Mouse (Mus musculus): Measurements from ENCODE around the gene Hoxc10. TPM values are rescaled to one million over a fixed set of nuclear protein-coding genes. Genes with fewer than 3 reads are reported as not detected.
A peak's percentile ranks its signal among the peaks of the same experiment; 100 is the strongest.

The Hoxc10 gene
- total RNA-seq, 2 experiments from 2014 or later, result not detected

DNA sequence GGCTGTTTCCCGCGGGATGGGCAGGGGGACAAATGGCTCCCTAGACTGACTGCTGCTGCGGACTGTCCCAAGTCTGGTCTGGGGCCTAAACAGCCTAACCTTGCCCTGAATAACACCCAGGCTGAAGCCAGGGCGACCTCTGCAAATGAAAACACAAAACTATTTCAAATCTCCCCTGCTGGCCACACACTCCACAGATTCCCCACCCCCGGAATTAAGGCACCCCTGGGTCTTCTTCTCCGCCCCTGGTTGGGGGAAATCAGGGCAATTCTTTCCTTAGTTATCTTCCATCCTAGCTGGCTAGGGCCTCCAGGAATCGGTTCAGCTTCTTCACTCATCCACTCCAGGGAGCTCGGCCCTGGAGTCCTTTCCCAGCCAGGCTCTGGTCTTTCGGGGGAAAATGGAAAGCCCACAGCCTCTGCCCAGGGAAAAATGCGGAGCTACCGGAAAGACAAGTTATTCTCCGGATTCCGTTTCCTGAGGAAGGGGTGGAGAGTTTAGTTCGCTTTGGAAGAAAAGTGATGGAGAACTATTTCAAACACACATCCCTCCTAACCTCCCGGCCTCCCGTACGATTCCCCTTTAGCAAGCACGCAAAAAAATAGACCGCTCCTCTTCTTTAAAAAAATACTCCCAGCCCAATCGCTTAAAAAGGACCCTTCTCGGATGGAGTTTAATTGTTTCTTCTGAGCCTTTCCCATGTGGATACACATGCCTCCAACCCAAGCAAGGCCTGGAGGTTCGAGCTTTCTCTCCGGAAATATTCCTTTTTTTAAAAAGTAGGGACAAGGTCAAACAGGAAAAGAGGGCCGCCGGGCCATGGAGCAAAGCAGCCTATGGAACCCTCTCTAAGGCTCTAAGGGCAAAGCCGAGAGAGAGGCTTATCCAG lies 1.3 kb upstream of the Hoxc10 start:
- no peak for DNase-seq (ENCODE audit: low spot score in 2 of 2)
- intact Hi-C loops (cut with DNase I), result loop anchor here (10.0 kb wide), 1 partner anchor 270 kb away; no protein-coding TSS in a partner anchor

DNA sequence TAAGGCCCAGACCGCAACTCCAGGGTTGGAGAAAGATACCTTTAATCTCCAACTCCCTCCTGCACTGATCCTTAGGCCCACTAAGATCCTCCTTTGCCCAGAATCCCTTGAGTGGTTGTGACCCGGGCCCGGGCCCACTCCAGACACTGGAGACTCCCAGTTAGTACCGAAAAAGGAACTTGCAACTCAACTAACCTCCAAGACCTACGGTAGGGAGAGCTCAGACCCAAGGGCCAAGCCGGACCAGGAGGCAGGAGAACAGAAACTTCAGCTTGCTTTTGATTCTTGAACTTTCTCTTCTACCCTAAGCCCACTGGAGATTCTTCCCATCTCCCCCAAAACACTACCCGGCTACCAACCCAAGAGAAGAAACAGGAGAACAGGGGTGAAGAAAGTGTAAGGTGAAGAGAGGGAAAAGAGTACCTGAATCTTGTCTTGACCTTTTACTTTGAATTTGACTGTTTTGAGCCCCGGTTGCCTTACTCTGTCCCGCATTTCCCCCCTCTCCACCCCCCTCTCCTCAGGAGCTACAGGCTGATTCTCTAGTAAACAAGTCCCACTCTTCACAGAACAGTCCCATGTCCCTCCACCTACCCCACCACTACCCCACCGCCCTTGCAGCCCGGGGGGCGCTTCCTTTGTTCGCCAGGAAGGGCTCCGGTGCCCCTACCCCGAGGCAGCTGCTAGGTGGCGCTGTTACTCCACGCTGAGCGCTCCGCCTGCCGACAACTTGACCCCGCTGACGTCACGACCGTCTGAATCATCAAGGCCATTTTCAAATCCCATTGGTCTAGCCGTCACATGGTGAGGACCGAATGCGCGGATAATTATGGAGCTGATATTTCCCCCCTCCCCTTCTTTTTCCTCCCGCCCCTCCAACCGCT lies 462 bp upstream of the Hoxc10 start:
- DNase-seq (ENCODE audit: low spot score in 2 of 2), result peak in 1 of 2 experiments; percentile 25
- intact Hi-C loops (cut with DNase I), result loop anchor here (10.0 kb wide), 1 partner anchor 271 kb away; no protein-coding TSS in a partner anchor

DNA sequence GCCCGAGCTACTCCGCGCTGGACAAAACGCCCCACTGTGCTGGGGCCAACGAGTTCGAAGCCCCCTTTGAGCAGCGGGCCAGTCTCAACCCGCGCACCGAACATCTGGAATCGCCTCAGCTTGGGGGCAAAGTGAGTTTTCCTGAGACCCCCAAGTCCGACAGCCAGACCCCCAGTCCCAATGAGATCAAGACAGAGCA lies 615 bp downstream of the Hoxc10 start, which contains the start of gene Hoxc5:
Gene Hoxc5 (plus strand): TSS at position 132 of the 199 bp plus-strand sequence.
- intact Hi-C loops (cut with DNase I), result loop anchor here (10.0 kb wide), 1 partner anchor 272 kb away; no protein-coding TSS in a partner anchor
- DNase-seq (ENCODE audit: low spot score in 2 of 2), result no peak

DNA sequence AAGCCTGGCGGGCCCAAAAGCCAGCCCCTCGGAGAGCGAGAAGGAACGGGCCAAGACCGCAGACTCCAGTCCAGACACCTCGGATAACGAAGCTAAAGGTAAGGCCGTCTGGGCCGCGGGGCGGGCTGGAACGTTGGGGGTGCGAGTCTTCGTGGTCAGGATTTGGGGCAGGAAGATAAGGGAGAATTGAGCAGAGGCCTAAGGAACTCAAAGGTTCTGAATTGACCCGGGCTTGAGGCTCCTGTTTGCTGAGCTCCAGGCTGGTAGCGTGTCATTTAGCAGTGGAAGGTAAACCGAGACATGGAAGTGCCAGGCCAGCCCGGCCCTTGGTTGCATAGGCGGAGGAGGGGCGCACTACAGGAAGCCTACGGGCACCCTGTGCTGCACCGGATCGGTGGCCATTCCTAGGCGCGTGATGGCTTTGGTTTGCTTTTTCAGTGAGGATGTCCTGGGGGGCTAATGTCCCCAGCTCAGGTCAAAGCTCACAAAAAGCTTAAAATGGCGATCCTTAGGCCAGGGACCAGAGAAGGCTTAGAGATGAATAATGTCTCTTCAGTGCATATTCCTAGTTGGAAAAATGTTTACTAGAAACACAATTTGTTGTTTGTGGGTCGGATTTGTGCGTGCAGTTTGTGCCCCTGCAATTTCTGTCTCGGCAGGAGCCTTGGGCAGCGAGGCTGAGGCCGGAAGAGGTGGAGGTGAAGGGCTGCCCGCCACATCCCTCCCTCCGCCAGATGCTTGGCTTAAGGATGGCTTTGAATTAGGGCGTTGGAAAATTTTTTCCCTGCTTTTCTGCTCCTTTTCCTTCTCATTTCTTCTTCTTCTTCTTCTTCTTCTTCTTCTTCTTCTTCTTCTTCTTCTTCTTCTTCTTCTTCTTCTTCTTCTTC lies 1.2 kb downstream of the Hoxc10 start:
- intact Hi-C loops (cut with DNase I), result loop anchor here (10.0 kb wide), 1 partner anchor 273 kb away; no protein-coding TSS in a partner anchor
- DNase-seq (ENCODE audit: low spot score in 2 of 2), result no peak

DNA sequence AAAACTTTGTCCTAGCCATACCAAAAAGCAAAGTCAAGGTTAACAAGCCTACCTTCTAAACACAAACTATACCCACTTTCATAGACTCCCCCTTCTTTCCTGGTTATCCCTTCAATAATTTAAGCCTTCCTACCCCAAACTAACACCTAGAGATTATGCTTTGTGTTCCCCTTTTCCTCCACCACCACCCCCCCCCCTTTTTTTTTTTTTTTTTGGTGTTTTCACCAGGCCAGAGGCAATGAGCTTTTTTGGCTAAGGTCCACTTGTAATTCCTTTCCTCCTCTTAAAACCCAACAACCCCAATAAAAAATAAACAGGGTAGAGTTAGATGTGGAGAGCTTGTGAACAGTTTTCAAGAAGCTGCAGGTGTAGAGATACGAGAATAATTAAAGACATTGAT lies 2.7 kb downstream of the Hoxc10 start:
- intact Hi-C loops (cut with DNase I), result loop anchor here (10.0 kb wide), 1 partner anchor 274 kb away; no protein-coding TSS in a partner anchor

DNA sequence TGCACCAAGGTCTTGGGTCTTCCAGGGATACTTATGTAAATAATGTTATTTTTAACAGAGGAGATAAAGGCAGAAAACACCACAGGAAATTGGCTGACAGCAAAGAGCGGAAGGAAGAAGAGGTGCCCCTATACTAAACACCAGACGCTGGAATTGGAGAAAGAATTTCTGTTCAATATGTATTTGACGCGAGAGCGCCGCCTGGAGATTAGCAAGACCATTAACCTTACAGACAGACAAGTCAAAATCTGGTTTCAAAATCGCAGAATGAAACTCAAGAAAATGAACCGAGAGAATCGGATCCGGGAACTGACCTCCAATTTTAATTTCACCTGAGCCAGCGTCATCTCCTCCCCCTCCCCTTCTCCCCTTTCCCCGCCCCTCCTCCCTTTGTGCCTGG lies 4.1 kb downstream of the Hoxc10 start:
- no peak for DNase-seq (ENCODE audit: low spot score in 2 of 2)
- intact Hi-C loops (cut with DNase I), result loop anchor here (5.0 kb wide), 1 partner anchor 208 kb away; no protein-coding TSS in a partner anchor

More for the DNA sequence above, 2.7 kb downstream of the Hoxc10 start:
- no peak for DNase-seq (ENCODE audit: low spot score in 2 of 2)

DNA sequence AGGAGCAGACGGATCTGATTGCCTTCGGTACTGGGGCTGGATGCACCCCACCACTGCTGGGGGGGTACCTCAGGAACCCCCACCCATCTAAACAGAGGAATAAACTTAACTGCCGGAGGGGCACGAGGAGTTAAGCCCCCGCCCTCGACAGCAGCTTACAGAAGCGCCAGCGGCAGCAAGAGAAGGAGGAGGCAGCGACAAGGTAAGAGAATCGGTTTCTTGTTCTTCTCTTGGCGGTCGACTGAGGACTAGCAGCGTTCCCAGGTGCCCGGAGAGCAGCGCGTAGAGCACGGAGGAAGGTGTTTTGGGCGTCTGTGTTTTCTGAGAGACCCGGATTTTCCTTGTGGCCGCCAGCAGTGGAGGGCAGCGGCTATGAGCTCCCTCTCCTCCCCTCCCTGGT lies 5.7 kb downstream of the Hoxc10 start:
- intact Hi-C loops (cut with DNase I), result loop anchor here (5.0 kb wide), 1 partner anchor 210 kb away; no protein-coding TSS in a partner anchor

DNA sequence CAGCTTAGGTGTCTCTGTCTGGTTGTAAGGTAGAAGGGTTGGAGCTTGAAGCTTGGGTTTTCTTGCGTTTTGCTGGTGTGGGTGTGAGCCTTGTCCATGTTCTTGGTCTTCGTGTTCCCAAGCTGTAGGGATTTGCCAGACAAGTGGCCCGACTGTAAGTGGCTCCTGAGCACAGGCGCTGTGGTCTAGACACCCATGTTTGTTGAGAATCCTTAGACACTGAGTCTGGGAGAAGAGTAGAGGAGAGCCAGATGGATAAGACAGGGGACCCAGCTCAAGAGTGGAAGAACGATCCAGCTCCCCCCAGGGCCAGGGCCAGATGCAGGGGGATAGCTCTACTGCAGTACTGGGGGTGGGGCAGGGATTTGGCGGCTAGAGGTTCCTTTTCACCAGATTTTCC lies 6.2 kb downstream of the Hoxc10 start:
- intact Hi-C loops (cut with DNase I), result loop anchor here (5.0 kb wide), 1 partner anchor 210 kb away; no protein-coding TSS in a partner anchor
- no peak for DNase-seq (ENCODE audit: low spot score in 2 of 2)

More for the DNA sequence above, 5.7 kb downstream of the Hoxc10 start:
- no peak for DNase-seq (ENCODE audit: low spot score in 2 of 2)

DNA sequence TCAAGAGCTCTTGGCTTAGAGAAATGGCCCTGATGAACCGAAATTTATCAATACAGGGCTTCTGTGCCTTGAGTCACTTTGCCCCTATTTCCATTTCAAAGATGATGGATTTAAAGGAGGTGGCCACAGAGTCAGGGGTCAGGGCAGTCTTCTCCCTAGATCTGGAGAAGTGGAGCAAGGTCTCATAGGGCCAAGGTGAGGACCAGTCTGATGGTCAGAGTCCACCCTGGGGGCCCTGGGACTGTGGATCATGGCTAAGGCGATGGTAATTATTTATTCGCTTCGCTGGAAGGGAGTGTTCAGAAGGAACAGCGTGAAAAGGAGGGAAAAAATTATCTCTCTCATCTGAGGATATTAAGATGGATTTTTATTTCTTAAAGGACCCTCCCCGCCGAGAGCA lies 8.4 kb downstream of the Hoxc10 start:
- no peak for DNase-seq (ENCODE audit: low spot score in 2 of 2)
- intact Hi-C loops (cut with DNase I), result no loop called here

DNA sequence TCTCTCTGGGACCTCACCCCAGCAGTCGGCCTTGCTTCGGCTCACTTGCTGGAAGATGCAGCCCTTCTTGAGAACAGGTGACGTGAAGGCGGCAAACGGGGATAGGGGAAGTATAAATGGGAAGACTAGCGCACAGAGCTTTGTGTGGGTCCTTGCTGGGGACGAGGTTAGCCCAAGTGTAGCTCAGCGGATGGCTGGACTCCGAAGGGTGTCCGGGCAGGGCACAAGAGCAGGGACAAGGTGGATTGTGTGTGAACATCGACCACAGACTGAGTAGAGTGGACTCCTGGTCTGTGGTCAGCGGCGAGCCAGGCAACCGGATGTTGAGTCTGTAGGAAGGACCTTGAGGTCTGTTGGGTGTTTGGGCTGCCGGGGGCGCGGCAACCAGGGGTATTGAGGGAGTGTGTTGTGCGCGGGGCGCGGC lies 9.1 kb downstream of the Hoxc10 start:
- DNase-seq (ENCODE audit: low spot score in 2 of 2), result no peak

DNA sequence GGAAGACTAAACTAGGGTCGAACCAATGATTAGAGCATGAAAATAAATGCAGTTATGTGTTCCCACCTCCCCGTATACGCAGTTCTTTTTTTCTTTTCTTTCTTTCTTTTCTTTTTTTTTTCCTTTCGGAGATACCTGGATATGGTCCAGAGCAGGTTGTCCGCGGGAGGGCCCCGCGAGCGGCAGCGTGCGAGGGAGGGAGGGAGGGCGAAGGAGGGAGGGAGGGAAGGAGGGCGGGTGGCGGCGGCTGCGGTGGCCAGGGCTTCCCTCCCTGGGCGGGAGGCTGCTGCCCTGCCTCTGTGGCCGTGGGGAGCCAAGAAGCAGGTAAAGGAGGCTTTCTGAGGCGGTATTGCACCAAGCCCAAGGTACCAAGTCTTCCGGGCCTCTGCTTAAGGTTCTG lies 9.6 kb downstream of the Hoxc10 start, which contains the start of gene Hoxc9:
Gene Hoxc9 (plus strand): TSS at position 269 of the 400 bp plus-strand sequence.
- intact Hi-C loops (cut with DNase I), result no loop called here
- DNase-seq (ENCODE audit: low spot score in 2 of 2), result no peak

More for the DNA sequence above, 9.1 kb downstream of the Hoxc10 start:
- intact Hi-C loops (cut with DNase I), result no loop called here

DNA sequence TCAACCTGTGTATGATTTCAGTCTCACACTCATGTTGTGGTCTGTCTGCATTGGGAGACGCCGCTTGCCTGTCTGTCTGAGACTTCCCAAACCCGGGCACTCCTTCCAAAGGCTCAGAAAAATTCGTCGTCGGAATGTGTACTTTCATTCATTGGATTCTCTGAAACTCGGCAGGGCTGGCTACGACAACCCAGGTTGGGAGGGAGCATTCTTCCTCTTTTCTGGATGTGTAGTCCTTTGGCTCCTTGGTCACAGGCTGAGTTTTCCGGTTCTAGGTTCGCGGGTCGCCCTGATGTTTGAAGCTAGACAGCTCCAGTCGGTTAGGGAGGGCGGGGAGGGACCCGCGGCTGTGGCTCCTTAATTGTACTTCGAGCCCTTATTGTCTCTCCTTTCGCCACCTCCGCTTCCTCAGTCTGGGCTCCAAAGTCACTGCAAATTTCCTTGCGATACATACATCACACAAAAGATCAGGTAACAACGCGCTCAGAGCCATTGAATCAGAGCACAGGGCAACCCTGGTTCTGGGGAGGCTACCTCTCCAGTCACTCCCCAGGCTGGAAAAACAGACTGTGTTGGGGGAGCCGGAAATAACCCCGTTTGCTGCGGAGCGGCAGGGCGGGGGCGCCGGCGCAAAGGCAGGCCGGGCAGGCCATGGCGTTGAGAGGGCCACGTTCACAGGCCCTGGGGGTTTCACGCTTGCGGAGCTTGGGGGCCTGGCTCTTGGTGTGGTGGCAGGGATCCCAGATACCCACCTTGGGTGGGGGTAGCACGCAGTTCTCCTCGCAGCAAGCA lies 10.2 kb downstream of the Hoxc10 start:
- intact Hi-C loops (cut with DNase I), result no loop called here
- no peak for DNase-seq (ENCODE audit: low spot score in 2 of 2)

DNA sequence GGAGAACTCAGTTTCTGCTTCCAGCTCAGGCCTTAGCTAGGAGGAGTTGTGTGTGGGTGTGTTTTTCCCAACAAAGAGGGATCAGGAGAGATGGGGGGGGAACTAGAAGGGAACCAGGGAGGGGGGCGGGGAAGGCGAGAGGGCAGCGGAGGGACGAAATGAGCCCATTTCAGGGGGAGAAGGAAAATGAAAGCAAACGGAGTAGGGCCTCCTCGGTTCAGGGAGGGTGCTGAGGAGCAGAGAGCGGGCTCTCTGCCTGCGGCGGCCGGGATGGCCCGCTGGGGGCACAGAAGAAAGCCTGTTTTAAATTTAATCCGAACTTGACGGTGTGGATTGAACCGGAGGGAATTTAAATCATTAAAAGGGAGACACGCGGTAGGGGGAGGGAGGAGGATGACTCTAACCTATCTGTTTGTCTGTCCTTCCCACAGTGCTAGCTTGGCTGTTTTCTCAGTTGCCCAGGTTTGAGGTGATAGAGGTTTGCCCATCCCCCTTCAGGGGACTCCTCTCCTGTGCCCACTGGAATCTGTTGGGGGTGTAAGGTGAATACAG lies 10.9 kb downstream of the Hoxc10 start:
- intact Hi-C loops (cut with DNase I), result no loop called here
- no peak for DNase-seq (ENCODE audit: low spot score in 2 of 2)

DNA sequence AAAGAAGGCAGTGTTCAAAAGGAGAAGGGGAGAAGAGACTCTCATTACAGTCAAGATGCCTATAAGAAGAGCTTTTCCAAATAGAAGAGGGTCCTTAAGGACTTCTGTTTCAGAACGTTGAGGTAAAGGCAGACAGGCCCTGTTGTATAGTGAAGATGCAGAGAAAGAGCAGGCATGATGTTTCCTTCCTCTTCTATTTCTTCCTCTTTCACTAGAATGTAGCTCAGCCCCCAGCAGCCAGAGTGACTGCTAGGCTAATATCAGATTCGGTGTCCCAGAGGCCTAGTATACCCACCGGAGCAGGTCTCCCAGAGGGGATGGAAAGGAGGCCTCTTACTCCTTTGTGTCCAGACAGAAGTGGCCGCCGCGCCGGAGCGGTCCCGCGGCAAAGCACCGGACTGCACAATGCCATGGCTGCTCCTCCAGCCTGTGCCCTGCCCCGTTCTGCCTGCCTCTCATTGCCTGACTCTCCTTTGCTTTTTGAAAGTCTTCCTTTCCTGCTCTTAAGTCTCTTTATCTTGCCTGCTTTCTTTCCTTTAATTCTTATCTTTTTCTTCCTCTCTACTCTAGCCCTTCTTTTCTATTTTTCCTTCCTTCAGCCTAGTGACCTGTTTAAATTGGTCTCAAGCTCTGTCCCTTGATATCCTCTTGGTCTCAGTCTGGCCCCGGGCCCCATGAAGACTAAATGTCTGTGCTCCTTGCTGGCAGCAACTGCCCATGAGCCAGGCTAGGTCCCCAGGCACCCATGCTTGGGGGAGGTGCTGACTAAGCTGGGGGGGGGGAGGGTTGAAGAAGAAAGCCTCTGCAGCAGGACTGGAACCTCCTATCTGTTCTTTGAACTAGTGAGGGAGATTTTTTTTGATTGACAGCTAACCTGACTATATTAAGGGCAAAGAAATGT lies 12.3 kb downstream of the Hoxc10 start:
- DNase-seq (ENCODE audit: low spot score in 2 of 2), result no peak
- intact Hi-C loops (cut with DNase I), result no loop called here

DNA sequence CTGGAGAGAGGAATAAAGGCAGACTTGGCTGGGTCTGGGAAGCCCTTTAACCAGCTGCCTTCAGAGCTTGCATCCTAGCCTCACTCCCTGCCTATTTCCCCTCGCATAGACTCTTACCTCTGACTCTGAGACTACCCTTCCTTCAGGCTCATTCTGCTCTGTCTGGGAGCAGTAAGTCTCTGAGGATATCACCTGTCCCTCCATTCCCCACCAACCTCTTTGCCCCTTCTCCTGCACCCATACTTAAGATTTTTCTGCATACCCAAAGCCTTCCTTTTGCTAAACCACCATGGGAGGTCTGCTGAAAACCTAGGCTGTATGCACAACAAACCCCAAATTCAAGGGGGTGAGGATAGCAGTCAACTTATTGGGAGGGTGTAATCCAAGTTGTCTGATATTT lies 13.3 kb downstream of the Hoxc10 start:
- DNase-seq (ENCODE audit: low spot score in 2 of 2), result no peak
- intact Hi-C loops (cut with DNase I), result loop anchor here (10.0 kb wide), 1 partner anchor 335 kb away; the partner anchor contains the start of gene Gpr84

DNA sequence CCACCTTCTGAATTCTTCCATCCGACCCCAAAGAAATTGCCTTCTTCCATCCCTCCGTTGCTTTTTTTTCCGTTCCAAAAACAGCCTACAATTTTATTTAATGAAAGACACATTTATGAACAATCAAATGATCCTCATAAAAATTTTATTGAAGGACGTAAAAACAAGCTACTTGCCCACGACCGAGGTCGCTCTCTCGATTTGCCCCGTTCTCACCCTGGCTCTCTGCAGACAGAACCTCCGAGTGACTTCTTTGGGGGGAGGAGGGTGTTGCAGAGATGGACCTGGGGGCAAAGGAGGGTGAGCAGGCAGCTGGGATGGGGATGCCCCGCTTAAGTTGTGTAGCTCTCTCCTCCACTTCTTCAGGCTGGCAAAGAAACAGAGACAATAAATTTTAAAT lies 13.8 kb downstream of the Hoxc10 start:
- intact Hi-C loops (cut with DNase I), result loop anchor here (10.0 kb wide), 1 partner anchor 334 kb away; the partner anchor contains the start of gene Gpr84
- no peak for DNase-seq (ENCODE audit: low spot score in 2 of 2)

DNA sequence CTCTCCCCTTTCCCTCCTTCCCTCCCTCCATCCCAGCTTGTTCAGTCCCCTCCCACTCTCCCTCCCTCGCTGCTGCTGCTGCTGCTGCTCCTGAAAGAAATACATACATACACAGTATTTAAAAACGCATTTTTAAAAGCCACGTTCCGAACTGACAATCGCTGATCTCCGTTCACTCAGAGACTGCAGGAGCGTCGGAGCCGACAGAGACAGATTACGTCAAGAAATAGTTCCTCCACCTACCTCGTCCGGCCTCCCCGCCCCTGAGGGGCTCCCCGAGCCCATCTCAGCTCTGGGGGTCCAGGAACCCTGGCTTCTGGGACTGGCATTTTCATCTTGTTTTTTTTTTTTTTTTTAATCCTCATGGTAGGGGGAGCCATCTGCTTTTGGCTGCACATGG lies 14.3 kb downstream of the Hoxc10 start:
- intact Hi-C loops (cut with DNase I), result loop anchor here (10.0 kb wide), 1 partner anchor 334 kb away; the partner anchor contains the start of gene Gpr84

More for the DNA sequence above, 14.3 kb downstream of the Hoxc10 start:
- DNase-seq (ENCODE audit: low spot score in 2 of 2), result no peak
